Mouse (Mus musculus): Measurements from ENCODE around the gene Cog1.

Cog1 gene

GRCm38 (mm10) chr11:113648690-113649352, at the start of gene Cog1:
Gene Cog1, plus strand, starts transcription at chr11:113649169.
- DNase-seq (ENCODE audit: low read depth), result no peak

- no peak for DNase-seq (ENCODE audit: low read depth)
Observed at GRCm38 (mm10) chr11:113600526-113601245, 48.3 kb upstream of the Cog1 start.

- no peak for DNase-seq (ENCODE audit: low read depth)
Observed at GRCm38 (mm10) chr11:113601616-113602343, 47.2 kb upstream of the Cog1 start.

DNA sequence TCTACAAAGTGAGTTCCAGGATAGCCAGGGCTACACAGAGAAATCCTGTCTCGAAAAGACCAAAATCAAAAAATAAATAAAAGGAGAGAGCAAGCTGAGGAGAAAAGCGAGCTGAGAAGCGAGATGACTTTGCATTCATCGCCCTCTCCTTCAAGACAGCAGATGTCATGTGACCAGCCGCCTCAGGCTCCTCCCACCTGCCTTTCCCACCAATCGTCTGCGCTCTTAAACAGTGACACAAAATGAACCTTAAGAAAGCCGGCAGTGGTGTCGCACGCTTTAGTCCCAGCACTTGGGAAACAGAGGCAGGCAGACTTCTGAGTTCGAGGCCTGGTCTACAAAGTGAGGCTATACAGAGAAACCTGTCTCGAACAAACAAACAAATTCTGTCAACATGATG, 41.4 kb upstream of the Cog1 start:
- no peak for DNase-seq (ENCODE audit: low read depth)

DNA sequence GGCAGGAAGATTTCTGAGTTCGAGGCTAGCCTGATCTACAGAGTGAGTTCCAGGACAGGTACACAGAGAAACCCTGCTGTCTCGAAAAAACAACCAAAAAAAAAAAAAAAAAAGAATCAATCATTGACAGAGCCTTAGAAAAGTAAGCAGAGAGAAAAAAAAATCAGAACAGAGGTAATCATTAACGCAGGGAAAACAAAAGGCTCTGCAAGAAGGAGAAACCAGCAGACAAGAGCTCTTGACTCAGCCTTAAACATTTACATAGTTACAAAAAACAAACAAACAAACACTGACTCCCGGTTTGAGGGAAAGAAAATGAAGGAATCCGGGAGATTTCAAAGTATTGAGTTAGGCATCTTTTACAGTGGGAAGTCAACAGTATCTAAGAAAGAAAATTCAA, 39.4 kb upstream of the Cog1 start:
- DNase-seq (ENCODE audit: low read depth), result no peak

DNA sequence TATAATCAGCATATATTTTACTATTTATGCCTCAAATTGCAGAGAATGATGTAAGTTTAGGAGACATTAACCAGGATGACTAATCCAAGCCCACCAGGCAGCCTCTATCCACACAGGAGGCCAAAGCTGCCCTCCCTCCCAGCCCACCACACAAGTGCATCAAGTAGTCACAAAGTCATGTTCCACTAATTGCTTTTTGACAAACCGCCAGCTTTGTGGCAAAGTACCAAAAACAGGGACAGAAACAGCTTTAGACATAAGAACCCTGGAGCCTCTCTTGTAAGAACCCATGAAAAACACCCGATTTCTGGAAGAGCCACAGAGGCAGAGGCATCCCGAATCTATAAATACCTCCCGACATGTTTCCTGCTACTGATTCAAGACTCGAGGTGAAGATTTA, 38.7 kb upstream of the Cog1 start:
- no peak for DNase-seq (ENCODE audit: low read depth)

DNA sequence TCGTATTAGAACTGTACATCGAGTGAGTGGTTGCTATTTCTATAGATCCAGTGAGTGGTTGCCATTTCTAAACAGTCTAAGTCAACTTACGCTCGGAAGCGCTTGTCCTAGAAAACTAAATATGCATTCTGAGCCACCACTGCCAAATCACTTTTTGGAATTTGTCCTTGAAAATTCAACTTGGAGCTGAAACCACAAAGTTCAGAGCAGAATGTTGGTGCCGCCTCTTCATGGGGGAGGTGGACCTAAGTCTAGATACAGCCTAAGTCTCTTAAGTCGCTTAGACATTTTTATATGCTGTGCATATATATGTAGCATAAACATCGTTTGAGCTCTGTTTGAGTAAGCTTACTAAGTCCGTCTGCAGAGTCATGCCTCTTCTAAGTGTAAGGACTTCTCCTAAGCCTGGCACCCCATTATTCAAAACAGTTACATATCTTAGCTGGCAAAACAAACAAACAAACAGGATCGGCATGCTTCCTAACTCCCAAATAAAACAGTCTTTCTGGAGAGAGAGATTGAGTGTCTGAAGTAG, 37.8 kb upstream of the Cog1 start:
- DNase-seq (ENCODE audit: low read depth), result no peak

- peak; percentile 22 for DNase-seq (ENCODE audit: low read depth)
Observed at GRCm38 (mm10) chr11:113611664-113612611, 37.0 kb upstream of the Cog1 start.

GRCm38 (mm10) chr11:113614476-113614875, 34.5 kb upstream of the Cog1 start:
- DNase-seq (ENCODE audit: low read depth), result no peak

DNA sequence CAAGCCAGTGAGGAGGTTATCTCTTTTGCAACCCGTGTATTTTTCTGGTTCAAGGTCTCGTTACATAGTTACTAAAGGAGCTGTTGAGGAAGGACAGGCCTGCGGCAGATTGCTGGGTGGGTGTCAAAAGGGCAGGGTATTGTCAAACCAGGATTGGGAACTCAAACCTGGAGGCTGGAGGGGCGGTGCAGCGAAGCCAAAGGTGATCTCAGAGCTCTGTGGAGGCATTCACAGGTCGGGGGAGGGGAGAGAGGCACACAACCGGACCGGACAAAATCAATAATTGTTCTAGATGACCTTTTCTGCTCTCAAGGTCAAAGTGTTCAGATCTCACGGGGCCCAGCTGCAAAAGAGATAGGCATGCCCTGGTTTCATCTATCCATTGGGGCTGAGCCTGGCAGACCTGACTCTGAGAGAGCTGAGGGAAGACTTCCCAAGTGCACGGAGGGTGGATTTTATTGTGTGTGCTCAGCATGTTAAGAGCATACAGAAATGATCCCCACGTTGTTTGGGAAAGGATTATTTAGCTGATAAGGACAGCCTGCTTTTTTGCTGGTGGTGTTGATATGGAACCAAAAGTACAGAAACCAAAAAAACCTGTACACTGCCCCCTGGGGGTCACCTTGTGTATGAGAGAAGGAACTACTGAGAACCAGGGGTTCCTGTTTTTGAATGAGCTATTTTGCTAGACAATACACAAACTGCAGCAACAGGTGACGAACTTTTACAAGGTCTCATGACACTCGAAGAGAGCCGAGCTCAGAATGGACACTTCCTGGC, 31.6 kb upstream of the Cog1 start:
- DNase-seq (ENCODE audit: low read depth), result peak; percentile 57

GRCm38 (mm10) chr11:113618303-113618671, 30.7 kb upstream of the Cog1 start:
- no peak for DNase-seq (ENCODE audit: low read depth)

DNA sequence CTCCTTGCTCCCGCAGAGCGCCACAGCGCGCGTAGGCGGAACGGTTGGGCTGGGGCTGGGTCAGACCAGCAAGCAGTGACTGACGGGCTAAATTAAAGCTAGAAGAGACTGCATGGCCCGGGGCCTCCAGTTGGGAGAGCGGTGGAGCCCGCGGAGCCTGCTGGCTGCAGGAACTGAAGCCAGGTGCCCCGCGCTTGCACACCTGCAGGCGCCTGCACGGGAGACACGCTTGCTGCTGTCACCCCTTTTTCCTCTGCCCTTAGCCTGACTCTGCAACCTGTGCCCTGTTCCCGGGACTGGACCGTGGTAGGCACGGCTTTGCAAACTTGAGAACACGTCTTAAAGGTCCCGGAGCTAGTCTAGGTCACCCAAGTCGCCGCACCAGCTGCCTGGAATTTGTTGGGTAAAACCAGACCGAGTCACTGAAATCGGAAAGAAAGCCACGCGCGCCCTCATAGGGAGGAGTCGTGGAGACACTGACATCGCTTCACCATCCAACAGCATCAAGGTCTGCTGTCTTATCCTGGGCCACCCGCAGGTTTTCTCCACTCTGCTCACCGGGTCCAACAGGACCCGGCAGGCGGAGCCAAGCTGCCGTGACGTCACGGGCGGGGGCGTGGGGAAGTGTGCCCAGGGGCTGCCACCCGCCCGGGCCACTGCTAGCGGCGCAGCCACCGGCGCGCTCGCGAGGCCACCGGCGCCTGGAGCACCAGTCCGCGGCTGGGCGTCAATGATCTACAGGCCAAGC, 30.1 kb upstream of the Cog1 start, which contains the start of gene Sstr2:
Gene Sstr2 (plus strand): TSS at position 671 of the 748 bp plus-strand sequence.
- no peak for DNase-seq (ENCODE audit: low read depth)

GRCm38 (mm10) chr11:113619420-113620080, 29.4 kb upstream of the Cog1 start:
- DNase-seq (ENCODE audit: low read depth), result no peak

DNA sequence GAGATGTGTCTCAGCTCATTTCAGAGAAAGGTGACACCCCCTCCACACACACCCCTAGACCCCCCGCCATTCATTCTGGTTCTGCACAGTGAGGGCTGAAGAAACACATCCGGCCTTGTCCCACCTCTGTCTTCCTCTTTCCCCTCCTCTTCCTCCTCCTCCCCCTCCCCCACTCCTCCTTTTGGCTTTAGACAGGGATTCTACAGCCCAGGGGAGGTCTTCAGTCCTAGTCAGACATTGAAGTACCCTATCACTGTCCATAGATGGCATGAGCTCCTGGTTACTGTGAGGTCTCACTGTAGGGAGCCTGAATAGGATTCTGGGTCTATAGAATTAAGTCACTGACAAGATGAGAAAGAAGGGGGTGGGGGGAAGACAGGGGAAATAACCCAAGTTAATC, 28.0 kb upstream of the Cog1 start:
- DNase-seq (ENCODE audit: low read depth), result no peak

- no peak for DNase-seq (ENCODE audit: low read depth)
Observed at GRCm38 (mm10) chr11:113622028-113622427, 26.9 kb upstream of the Cog1 start.

DNA sequence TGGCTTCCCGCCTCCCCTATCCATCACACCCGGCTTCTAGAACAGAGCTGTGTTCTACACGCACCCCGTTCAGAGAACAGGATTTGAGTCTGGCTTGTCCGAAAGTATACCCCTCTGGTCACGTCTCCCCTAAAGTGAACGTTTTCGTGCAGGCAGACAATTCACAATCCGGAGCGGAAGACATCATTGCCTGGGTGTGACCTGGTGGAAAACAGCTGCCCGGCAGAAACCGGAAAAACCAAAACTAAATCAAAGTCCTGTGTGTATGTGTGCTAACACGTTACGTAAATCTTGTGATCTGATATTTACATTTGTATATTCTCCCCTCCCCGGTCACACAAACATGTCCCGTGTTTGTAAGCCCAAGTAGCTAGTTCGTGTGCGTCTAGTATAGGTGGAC, 23.5 kb upstream of the Cog1 start:
- DNase-seq (ENCODE audit: low read depth), result no peak

GRCm38 (mm10) chr11:113627785-113628184, 21.2 kb upstream of the Cog1 start:
- no peak for DNase-seq (ENCODE audit: low read depth)

DNA sequence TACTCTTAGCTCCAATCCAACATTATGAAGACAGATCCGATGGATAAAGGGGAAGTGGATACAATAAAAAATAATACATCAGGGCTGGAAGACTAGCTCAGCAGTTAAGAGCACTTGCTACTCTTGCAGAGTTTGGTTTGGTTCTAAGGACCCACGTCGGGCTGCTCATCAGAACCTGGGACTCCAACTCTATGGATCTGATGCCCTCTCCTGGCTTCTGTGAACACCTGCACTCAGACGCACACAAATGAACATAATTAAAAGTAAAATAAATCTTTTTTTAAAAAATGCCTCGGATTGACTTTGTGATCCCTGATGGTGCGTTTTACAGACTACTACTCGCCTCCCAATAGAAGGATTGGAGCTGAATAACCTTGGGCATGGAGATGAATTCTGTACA, 18.3 kb upstream of the Cog1 start:
- no peak for DNase-seq (ENCODE audit: low read depth)

- no peak for DNase-seq (ENCODE audit: low read depth)
Observed at GRCm38 (mm10) chr11:113631302-113631701, 17.7 kb upstream of the Cog1 start.

DNA sequence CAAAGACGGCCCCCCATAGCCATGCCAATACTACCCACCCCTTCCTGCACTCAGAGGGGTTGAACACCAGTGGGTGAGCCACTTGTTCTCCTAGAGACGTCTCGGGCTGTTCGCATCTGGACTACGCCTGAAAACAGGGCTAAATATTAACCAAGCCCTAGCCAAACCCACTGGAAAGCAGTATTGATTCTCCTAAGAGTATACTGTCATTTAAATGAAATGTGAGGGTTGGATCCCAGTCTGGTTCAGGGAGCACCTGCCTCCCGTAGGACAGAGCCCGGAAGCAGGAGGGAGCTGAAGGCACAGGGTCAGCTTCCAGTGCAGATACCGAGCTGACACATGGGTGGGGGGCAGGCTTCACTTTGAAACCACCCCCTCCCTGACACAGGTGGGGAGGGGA, 17.1 kb upstream of the Cog1 start:
- DNase-seq (ENCODE audit: low read depth), result no peak
